Mouse (Mus musculus): ENCODE measurements around the gene Atp5d.

DNA sequence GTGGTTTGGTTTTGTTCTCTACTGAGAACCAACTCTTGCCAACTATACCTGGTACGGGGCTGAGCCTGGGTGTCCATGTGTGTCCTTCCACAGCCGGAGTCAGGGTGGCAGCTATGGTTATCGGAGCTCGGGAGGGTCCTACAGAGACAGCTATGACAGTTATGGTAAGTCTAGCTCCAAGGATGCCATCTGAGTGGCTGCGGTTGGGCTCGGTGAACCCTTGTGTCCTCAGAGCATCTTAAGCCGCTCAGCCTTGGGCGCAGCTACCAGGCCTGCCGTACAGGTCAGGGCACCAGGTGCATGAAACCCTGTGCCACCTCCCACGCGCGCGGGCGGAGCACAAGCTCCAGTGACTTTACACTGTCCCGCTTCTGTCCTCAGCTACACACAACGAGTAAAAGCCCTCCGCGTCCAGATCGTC lies 32.2 kb downstream of the Atp5d start:
- TF ChIP-seq CTCF (IDR thresholded peaks at IDR 0.05; ENCODE audit: extremely low read depth, insufficient read length, insufficient replicate concordance, low read depth, low read length) (no peak), POLR2A (IDR thresholded peaks at IDR 0.05; ENCODE audit: low read depth, low read length) (no peak)
